Mouse (Mus musculus) adrenal gland, postnatal 25 days (tissue): ENCODE results near the gene Slco4c1. TPM values are rescaled to one million over a fixed set of nuclear protein-coding genes. Genes with fewer than 3 reads are reported as not detected.
A peak's percentile ranks its signal among the peaks of the same experiment; 100 is the strongest.

ENCODE experiments used
- DNase-seq: peaks from one replicate; pipeline ENCODE4 v3.0.0; 2021; ENCODE audit warnings: mixed read lengths
- long read RNA-seq: library from polyadenylated mRNA; stranded (forward); transcript quantifications from one replicate; pipeline ENCODE4 v2.0.0, GENCODE M21; 2021
- total RNA-seq: library from RNA; stranded (reverse); gene quantifications from 2 replicates; pipeline ENCODE4 v1.2.3, GENCODE M21; 2021

The Slco4c1 gene
- not detected in 2 replicates for total RNA-seq
- long read RNA-seq = 0 reads

GRCm38 (mm10) chr1:96871528-96872360 is at the start of gene Slco4c1:
Gene Slco4c1 (minus strand): TSS chr1:96872171.
- peak; percentile 12 for DNase-seq

DNA sequence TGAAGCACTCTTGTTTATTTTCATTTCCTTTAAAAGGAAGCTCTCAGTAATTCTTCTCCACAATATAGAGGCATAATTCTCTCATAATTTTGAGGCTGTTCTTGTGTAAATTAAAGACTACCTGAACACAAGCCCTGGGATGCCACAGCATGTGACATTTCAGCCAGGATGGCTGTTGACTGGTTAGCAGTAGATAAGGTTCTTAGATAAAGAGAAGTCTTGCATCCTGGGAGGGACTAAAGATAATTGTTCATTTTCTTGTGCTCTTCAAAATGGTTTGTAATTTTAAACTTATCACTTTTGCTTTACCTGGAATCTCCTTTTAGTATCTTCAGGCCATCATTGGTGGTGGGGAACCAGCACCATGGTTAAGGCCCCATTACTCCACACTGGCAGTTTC is 45.4 kb upstream of the Slco4c1 start:
- no peak for DNase-seq

DNA sequence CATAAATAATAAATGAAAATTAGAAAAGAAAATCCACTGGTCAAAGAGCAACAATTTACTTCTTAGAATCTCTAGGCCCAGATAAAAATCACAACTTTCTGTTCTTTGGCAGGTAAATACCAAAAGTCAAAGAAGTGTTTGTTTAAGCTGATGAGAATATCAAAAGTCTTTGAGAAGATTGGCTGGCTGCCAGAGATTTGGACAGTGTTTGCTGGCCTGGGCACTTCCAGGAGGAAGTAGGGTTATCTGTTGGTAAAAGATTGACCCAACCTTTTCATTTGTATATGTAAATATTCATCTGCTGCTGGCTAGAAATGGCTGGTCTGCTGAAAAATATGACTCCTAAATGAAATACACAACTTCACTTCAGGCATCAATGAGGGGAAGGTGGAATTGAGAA is 11.8 kb upstream of the Slco4c1 start:
- DNase-seq = no peak

DNA sequence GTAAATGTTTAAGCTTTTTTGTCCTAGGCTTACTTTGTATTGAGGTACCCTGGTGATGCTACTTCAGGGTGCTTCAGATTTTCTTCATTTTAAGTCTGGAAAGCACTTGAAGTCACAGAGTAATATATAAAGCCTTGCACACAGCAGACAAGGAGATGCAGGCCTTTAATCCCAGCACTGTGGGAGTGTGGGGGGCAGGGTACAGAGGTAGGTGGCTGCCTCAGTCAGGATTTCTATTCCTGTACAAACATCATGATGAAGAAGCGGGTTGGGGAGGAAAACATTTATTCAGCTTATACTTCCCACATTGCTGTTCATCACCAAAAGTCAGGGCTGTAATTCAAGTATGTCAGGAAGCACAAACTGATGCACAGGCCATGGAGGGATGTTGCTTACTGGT is 6.6 kb upstream of the Slco4c1 start:
- no peak for DNase-seq

- no peak for DNase-seq
Measured at GRCm38 (mm10) chr1:96876076-96876475, 4.1 kb upstream of the Slco4c1 start.

- DNase-seq = no peak
Measured at GRCm38 (mm10) chr1:96874636-96875035, 2.7 kb upstream of the Slco4c1 start.

GRCm38 (mm10) chr1:96872361-96872693 is 356 bp upstream of the Slco4c1 start:
- no peak for DNase-seq

DNA sequence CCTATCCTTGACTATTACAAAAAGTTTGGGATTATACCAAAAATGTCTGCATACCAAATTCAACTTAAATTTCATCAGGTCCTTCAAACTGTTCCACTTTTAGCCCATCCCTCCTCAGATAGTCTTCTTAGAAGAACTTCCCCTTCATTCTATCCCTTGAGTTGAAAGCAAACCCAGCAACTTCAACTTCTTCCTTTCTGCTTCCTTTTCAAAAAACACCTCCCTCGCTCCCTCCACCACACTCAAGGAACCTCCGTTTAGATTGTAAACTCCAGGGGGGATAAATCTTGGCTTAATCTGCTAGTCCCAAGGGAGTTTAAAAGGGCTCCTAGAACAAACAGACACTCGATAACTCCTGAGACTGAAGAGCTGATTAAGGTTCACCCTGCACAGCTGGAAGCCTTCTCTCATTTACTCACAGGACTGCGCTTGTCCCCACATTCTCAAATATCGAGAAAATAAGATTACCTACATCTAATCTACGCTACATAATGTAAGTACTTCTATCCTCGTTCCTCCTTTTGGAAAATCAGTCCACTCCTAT is 1.1 kb downstream of the Slco4c1 start:
- DNase-seq = no peak

GRCm38 (mm10) chr1:96868722-96869121 is 3.2 kb downstream of the Slco4c1 start:
- no peak for DNase-seq

DNA sequence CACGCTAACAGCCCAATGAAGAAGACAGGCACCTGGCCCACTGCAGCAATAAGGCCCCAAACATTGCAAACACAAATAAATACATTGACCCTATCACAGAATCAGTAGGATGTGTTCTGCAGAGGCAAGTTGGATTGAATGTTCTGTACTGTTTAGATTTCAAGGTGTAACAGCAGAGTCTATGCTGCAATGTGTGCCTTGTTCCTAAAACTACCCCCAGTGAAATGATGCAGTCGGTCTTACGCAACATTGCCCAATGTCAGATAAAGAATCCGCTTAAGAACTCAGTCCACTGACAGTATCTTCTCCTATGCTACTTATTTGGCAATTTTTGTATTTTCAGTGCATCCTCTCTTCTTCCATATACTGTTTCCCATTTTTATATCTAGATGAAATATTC is 6.0 kb downstream of the Slco4c1 start:
- DNase-seq = no peak

DNA sequence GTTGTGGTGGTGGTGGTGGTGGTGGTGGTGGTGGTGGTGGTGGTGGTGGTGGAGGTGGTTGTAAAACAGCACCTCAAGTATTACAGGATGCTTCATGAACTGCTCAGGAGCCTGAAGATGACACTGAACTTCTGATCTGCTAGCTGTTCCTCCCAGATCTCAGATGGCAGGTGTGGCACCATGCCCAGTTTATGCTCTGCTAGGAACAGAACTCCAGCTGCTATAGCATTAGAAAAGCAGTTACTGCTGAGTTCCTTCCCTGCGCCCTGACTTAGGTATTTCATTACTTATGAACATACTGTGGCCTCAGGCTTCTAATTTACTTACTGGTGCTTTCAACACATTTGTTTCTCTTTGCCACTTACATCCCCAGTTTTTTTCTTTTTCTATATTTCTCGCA is 7.9 kb downstream of the Slco4c1 start:
- DNase-seq = no peak

GRCm38 (mm10) chr1:96859995-96860684 is 11.8 kb downstream of the Slco4c1 start:
- no peak for DNase-seq

GRCm38 (mm10) chr1:96853541-96853940 is 18.4 kb downstream of the Slco4c1 start:
- no peak for DNase-seq

- no peak for DNase-seq
Measured at GRCm38 (mm10) chr1:96849101-96849500, 22.9 kb downstream of the Slco4c1 start.

- DNase-seq = no peak
Measured at GRCm38 (mm10) chr1:96848606-96849005, 23.4 kb downstream of the Slco4c1 start.

DNA sequence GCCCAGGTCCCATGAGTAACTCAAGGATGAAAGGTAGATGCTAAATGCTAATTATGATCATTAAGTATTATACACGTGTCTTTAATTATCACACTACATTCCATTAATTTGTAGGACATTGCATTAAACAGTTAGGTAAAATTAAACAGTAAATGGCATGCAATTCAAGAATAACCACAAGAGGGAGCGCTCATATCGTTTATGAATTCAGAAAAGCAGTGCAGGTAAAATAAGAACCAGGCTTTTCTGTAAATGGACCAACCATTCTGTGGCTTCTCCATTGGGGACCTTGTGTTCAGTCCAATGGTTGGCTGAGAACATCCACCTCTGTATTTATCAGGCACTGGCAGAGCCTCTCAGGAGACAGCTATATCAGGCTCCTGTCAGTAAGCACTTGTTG is 25.2 kb downstream of the Slco4c1 start:
- DNase-seq = no peak

- no peak for DNase-seq
Measured at GRCm38 (mm10) chr1:96805287-96805727, 66.7 kb downstream of the Slco4c1 start.

- no peak for DNase-seq
Measured at GRCm38 (mm10) chr1:96801595-96801994, 70.4 kb downstream of the Slco4c1 start.

GRCm38 (mm10) chr1:96794690-96795089 is 77.3 kb downstream of the Slco4c1 start:
- DNase-seq = no peak

DNA sequence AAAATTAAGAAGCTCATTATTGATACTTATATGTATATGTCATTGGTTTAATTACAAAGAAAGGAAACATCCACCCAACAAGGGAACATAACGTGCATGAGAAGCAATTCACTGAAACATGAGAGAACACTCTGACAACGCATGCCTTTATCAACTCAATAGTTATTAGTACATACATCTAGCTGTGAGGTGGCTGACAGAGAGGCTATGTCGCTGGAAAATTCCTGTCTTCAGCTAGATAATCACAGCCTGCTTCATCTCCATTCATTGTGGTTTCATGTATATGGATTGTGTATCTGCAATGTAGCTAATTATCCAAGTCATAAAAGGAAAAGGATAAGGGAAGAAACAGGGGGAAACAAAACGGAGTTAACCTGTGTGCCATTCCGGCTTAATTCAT is 77.7 kb downstream of the Slco4c1 start:
- DNase-seq = no peak

- no peak for DNase-seq
Measured at GRCm38 (mm10) chr1:96789268-96789667, 82.7 kb downstream of the Slco4c1 start.

DNA sequence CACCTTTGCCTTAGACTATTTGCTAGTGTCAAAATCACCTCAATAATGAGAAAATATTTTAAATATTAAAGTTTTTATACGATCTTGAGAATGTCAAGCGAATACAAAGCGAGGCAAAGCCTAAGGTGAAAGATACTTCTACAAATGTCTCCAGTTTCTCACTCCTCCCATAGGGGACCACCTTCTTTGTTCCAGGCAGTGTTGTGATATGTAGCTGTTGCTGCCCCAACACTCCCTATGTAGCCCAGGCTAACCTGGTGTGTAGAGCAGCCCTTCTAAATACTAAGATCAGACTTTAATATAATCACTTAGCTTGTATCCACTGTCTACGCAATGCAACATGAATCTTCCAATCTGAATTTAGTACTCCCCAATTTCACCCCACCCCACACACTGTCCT is 97.8 kb downstream of the Slco4c1 start:
- no peak for DNase-seq

DNA sequence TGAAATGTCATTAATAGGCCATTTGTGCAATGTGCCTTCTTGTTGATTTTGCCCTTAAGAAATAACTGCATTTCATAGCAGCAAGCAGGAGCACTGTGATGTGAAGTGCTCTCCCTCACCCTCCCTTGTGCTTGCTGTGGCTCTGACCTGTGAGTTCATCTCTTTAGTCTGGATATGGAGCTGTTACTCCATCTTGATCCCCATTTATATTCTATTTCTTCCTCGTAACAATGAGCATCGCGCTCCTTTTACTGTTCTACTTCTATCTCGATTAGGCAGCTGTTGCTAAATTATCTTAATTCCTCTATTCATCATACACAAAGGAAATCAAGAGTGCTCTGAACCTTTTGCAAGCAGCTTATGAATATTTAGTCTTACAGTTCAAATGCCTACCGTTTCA is 98.3 kb downstream of the Slco4c1 start:
- DNase-seq = no peak

GRCm38 (mm10) chr1:96770283-96770682 is 101.7 kb downstream of the Slco4c1 start:
- no peak for DNase-seq
